Mouse (Mus musculus) thymus, adult 2 months (tissue): ENCODE data around the gene Gm13124.

Source experiments
- CTCF ChIP-seq: fragments of 200-500 bp; IDR thresholded peaks from 2 replicates; pipeline ENCODE4 v1.5.1; 2012; ENCODE audit warnings: mild to moderate bottlenecking, control low read depth, low read length, moderate library complexity, borderline replicate concordance; ENCODE audit not compliant: control insufficient read depth, poor library complexity, insufficient read depth; ENCODE audit errors: extremely low read depth
- POLR2A ChIP-seq: fragments of 200-500 bp; IDR thresholded peaks from 2 replicates; pipeline ENCODE4 v1.6.1; 2012; ENCODE audit warnings: mild to moderate bottlenecking, low read length, control low read depth, moderate library complexity; ENCODE audit not compliant: control insufficient read depth, poor library complexity, insufficient read depth; ENCODE audit errors: extremely low read depth

GRCm38 (mm10) chr4:144561205-144561604 lies 3.7 kb downstream of the Gm13124 start:
- TF ChIP-seq POLR2A: no peak
- TF ChIP-seq CTCF: no peak
